Mouse (Mus musculus) cortical plate, adult 2 months (tissue): Measurements from ENCODE around the gene Mdh1b. TPM values are rescaled to one million over a fixed set of nuclear protein-coding genes. Genes with fewer than 3 reads are reported as not detected.
A peak's percentile ranks its signal among the peaks of the same experiment; 100 is the strongest.

ENCODE experiments used
- H3K27ac ChIP-seq: fragments of 200-500 bp; 2 replicates; pipeline ENCODE4 v1.5.1; 2012; ENCODE audit warnings: low read length, control low read depth, inconsistent platforms; ENCODE audit not compliant: insufficient read depth
- H3K4me1 ChIP-seq: fragments of 200-500 bp; 2 replicates; pipeline ENCODE4 v1.6.1; 2011; ENCODE audit warnings: low read length; ENCODE audit not compliant: control insufficient read depth, insufficient read depth
- H3K4me3 ChIP-seq: fragments of 200-500 bp; 2 replicates; pipeline ENCODE4 v1.5.1; 2011; ENCODE audit warnings: mild to moderate bottlenecking, low read length, control low read depth; ENCODE audit not compliant: insufficient read depth
- CTCF ChIP-seq: fragments of 200-500 bp; IDR thresholded peaks from 2 replicates; pipeline ENCODE4 v1.5.1; 2011; ENCODE audit warnings: mild to moderate bottlenecking, control low read depth, low read length; ENCODE audit not compliant: insufficient read depth; ENCODE audit errors: extremely low read depth
- POLR2A ChIP-seq: fragments of 200-500 bp; IDR thresholded peaks from 2 replicates; pipeline ENCODE4 v1.6.1; 2011; ENCODE audit warnings: mild to moderate bottlenecking, low read length, control low read depth; ENCODE audit not compliant: insufficient read depth; ENCODE audit errors: extremely low read depth
- polyA plus RNA-seq: library from polyadenylated mRNA; depleted of rRNA; stranded (reverse); fragments of >200 nt; gene quantifications from 2 replicates; pipeline ENCODE4 v1.2.3, GENCODE M21; 2012; rRNA removed

Mdh1b gene
- polyA plus RNA-seq, 1 experiment: 1.4 TPM

- no peak overlapping the region for H3K27ac ChIP-seq
- TF ChIP-seq CTCF: no peak
- no peak for TF ChIP-seq POLR2A
- H3K4me3 ChIP-seq: no peak overlapping the region
- no peaks in the 10 kb centered on the region for H3K4me1 ChIP-seq
These were observed 64.0 kb downstream of the Mdh1b start for GRCm38 (mm10) chr1:63666089-63666488.

GRCm38 (mm10) chr1:63659591-63659990 is 70.5 kb downstream of the Mdh1b start:
- Histone ChIP-seq H3K4me1 (no peaks in the 10 kb centered on the region), H3K27ac (no peak overlapping the region), H3K4me3 (no peak overlapping the region)
- TF ChIP-seq CTCF (peak; percentile 89), POLR2A (no peak)

- TF ChIP-seq POLR2A (no peak), CTCF (peak; percentile 61)
- Histone ChIP-seq H3K4me3 (no peak overlapping the region), H3K4me1 (no peaks in the 10 kb centered on the region), H3K27ac (no peak overlapping the region)
These were observed 72.1 kb downstream of the Mdh1b start for GRCm38 (mm10) chr1:63658016-63658415.

Other genes starting within 250 kb of the Mdh1b start
- 0.40 TPM in 2 replicates for gene Gm39653, start 114.3 kb downstream of the Mdh1b start, polyA plus RNA-seq
- 0.02 and 0.13 TPM in 2 replicates for gene Dytn, start 43.4 kb downstream of the Mdh1b start, polyA plus RNA-seq
- gene Fastkd2, start 296 bp upstream of the Mdh1b start, polyA plus RNA-seq: 27.5 and 28.1 TPM in 2 replicates
- gene 4933402D24Rik, start 38.9 kb upstream of the Mdh1b start, polyA plus RNA-seq: 0.15 and 0.26 TPM in 2 replicates